Mouse (Mus musculus) R1 (cell line): ENCODE measurements around the gene Plxnd1.

Source experiments
- DNase-seq: peaks from one replicate; pipeline ENCODE4 v3.0.0-alpha.2; 2018; ENCODE audit warnings: low read depth, low spot score

Plxnd1 gene

GRCm38 (mm10) chr6:115919876-115920275 is 74.9 kb downstream of the Plxnd1 start:
- DNase-seq: no peak

- no peak for DNase-seq
These were observed 76.2 kb downstream of the Plxnd1 start for GRCm38 (mm10) chr6:115918615-115919014.

GRCm38 (mm10) chr6:115916611-115917010 is 78.2 kb downstream of the Plxnd1 start:
- DNase-seq: no peak

- no peak for DNase-seq
These were observed 79.0 kb downstream of the Plxnd1 start for GRCm38 (mm10) chr6:115915601-115916445.

- peak; percentile 23 for DNase-seq
These were observed 80.1 kb downstream of the Plxnd1 start for GRCm38 (mm10) chr6:115914511-115915202.

GRCm38 (mm10) chr6:115913482-115913881 is 81.3 kb downstream of the Plxnd1 start:
- no peak for DNase-seq

GRCm38 (mm10) chr6:115911763-115912162 is 83.0 kb downstream of the Plxnd1 start:
- no peak for DNase-seq

- no peak for DNase-seq
These were observed 84.9 kb downstream of the Plxnd1 start for GRCm38 (mm10) chr6:115909940-115910339.

GRCm38 (mm10) chr6:115909052-115909451 is 85.8 kb downstream of the Plxnd1 start:
- DNase-seq: no peak

- DNase-seq: no peak
These were observed 86.3 kb downstream of the Plxnd1 start for GRCm38 (mm10) chr6:115908421-115908982.

- DNase-seq: no peak
These were observed 87.9 kb downstream of the Plxnd1 start for GRCm38 (mm10) chr6:115906871-115907270.

- no peak for DNase-seq
These were observed 88.3 kb downstream of the Plxnd1 start for GRCm38 (mm10) chr6:115906455-115906854.

GRCm38 (mm10) chr6:115905568-115905967 is 89.2 kb downstream of the Plxnd1 start:
- DNase-seq: no peak
